Mouse (Mus musculus): ENCODE results near the gene Zfp385a. TPM values are rescaled to one million over a fixed set of nuclear protein-coding genes. Genes with fewer than 3 reads are reported as not detected.

The Zfp385a gene
- total and polyA plus RNA-seq, 3 experiments, result 1.2 to 59.9 (median 2.7) TPM

GRCm38 (mm10) chr15:103290417-103290816 lies 49.5 kb downstream of the Zfp385a start:
- TF ChIP-seq ELF1 (IDR thresholded peaks at IDR 0.05; ENCODE audit: low read depth, low read length) (no peak), EP300 (IDR thresholded peaks at IDR 0.05; ENCODE audit: low read length) (no peak), RCOR1 (conservative IDR thresholded peaks at IDR 0.05; ENCODE audit: low read depth, low read length) (no peak), KAT2A (IDR thresholded peaks at IDR 0.05; ENCODE audit: insufficient replicate concordance, low read length) (no peak), ZNF384 (IDR thresholded peaks at IDR 0.05; ENCODE audit: low read depth, low read length) (no peak), USF2 (conservative IDR thresholded peaks at IDR 0.05; ENCODE audit: low read depth, low read length) (no peak)

GRCm38 (mm10) chr15:103289600-103289999 lies 50.3 kb downstream of the Zfp385a start:
- Histone ChIP-seq H3K9me3 (replicated peaks; ENCODE audit: low read length) (no peaks in the 10 kb centered on the region), H3K4me3 (replicated peaks in 1 of 3; ENCODE audit: low read depth in 2 of 3, low read length in 2 of 3, poor library complexity in 1 of 3) (no peak overlapping the region), H3K27ac (ENCODE audit: insufficient read depth, low read depth) (no peak overlapping the region), H3K79me2 (replicated peaks; ENCODE audit: control insufficient read depth, extremely low read depth, insufficient read depth, poor library complexity, severe bottlenecking) (peaks cover 24% of the 10 kb centered on the region), H3K4me1 (ENCODE audit: control insufficient read depth in 1 of 2, insufficient read depth in 2 of 2) (peaks cover 0 to 15% of the 10 kb centered on the region in 2 experiments; a peak in 2 of 4 replicates), H3K36me3 (replicated peaks in 1 of 2; ENCODE audit: control insufficient read depth in 1 of 2, insufficient read depth in 1 of 2, low read length in 1 of 2) (peaks cover 39 to 88% of the 10 kb centered on the region in 2 experiments), H3K4me2 (ENCODE audit: insufficient read depth, low read depth, poor library complexity, severe bottlenecking) (no peak overlapping the region), H3K27me3 (replicated peaks) (no peaks in the 10 kb centered on the region), H3K9ac (ENCODE audit: insufficient read depth, low read depth) (no peak overlapping the region)
- in situ Hi-C loops (cut with MboI; ENCODE audit: low pct_ligation_motif_present, low pct_unique_long_range_greater_than_20kb, low sequenced_read_pairs), result no loop called here
- DNase-seq (ENCODE audit: extremely low read depth), result no peak
- TF ChIP-seq IRF4 (IDR thresholded peaks at IDR 0.05; ENCODE audit: low read depth, low read length) (no peak), CHD2 (IDR thresholded peaks at IDR 0.05; ENCODE audit: low read length) (no peak), CHD1 (IDR thresholded peaks at IDR 0.05; ENCODE audit: low read depth, low read length) (no peak), EP300 (IDR thresholded peaks at IDR 0.05; ENCODE audit: low read length) (no peak), MEF2A (IDR thresholded peaks at IDR 0.05; ENCODE audit: borderline replicate concordance, low read depth, low read length) (no peak), KAT2A (IDR thresholded peaks at IDR 0.05; ENCODE audit: insufficient replicate concordance, low read length) (no peak), CTCF (conservative IDR thresholded peaks at IDR 0.05 in 1 of 2, IDR thresholded peaks at IDR 0.05 in 1 of 2; ENCODE audit: low read depth in 2 of 2, low read length in 2 of 2) (no peak), MYC (IDR thresholded peaks at IDR 0.05; ENCODE audit: low read depth, low read length) (no peak), MAFK (IDR thresholded peaks at IDR 0.05; ENCODE audit: insufficient replicate concordance, low read length) (no peak)
- dilution Hi-C loops (cut with MboI; ENCODE audit: extremely low pct_ligation_motif_present, extremely low pct_unique_long_range_greater_than_20kb, low sequenced_read_pairs), result no loop called here

More at GRCm38 (mm10) chr15:103290417-103290816, 49.5 kb downstream of the Zfp385a start:
- Histone ChIP-seq H3K4me3 (replicated peaks in 1 of 3; ENCODE audit: low read depth in 2 of 3, low read length in 2 of 3, poor library complexity in 1 of 3) (no peak overlapping the region), H3K4me2 (ENCODE audit: insufficient read depth, low read depth, poor library complexity, severe bottlenecking) (no peak overlapping the region), H3K4me1 (ENCODE audit: control insufficient read depth in 1 of 2, insufficient read depth in 2 of 2) (peaks cover 0 to 7% of the 10 kb centered on the region in 2 experiments; a peak in 2 of 4 replicates), H3K27ac (ENCODE audit: insufficient read depth, low read depth) (no peak overlapping the region), H3K9me3 (replicated peaks; ENCODE audit: low read length) (no peaks in the 10 kb centered on the region), H3K27me3 (replicated peaks) (no peaks in the 10 kb centered on the region), H3K36me3 (replicated peaks in 1 of 2; ENCODE audit: control insufficient read depth in 1 of 2, insufficient read depth in 1 of 2, low read length in 1 of 2) (peaks cover 40 to 89% of the 10 kb centered on the region in 2 experiments), H3K9ac (ENCODE audit: insufficient read depth, low read depth) (no peak overlapping the region), H3K79me2 (replicated peaks; ENCODE audit: control insufficient read depth, extremely low read depth, insufficient read depth, poor library complexity, severe bottlenecking) (peaks cover 15% of the 10 kb centered on the region)
- dilution Hi-C loops (cut with MboI; ENCODE audit: extremely low pct_ligation_motif_present, extremely low pct_unique_long_range_greater_than_20kb, low sequenced_read_pairs), result no loop called here
- no peak for DNase-seq (ENCODE audit: extremely low read depth)
- in situ Hi-C loops (cut with MboI; ENCODE audit: low pct_ligation_motif_present, low pct_unique_long_range_greater_than_20kb, low sequenced_read_pairs), result no loop called here

Measured in CH12.LX (cell line).